Mouse (Mus musculus) gastrocnemius, postnatal 14 days (tissue): Measurements from ENCODE around the gene 1700003E16Rik. TPM values are rescaled to one million over a fixed set of nuclear protein-coding genes. Genes with fewer than 3 reads are reported as not detected.

Experiments used
- DNase-seq: peaks from one replicate; pipeline ENCODE4 v3.0.0; 2021; ENCODE audit warnings: mixed read lengths
- intact Hi-C: fragments of 180-260 bp; cut with DNase I; formaldehyde crosslinking; loops from one replicate; pipeline ENCODE4 v1.15.1; 2025; ENCODE audit warnings: low total_unique reads
- total RNA-seq, 2 experiments: library from RNA; stranded (reverse); gene quantifications; 2 replicates each; pipeline ENCODE4 v1.2.3; 2021

Gene 1700003E16Rik
- total RNA-seq, 2 experiments from 2014 or later: not detected

GRCm38 (mm10) chr6:83185895-83186861 lies 30.0 kb downstream of the 1700003E16Rik start:
- intact Hi-C loops: no loop called here
- peak; percentile 69 for DNase-seq

- no peak for DNase-seq
- intact Hi-C loops: no loop called here
Measured at GRCm38 (mm10) chr6:83186946-83187345, 30.7 kb downstream of the 1700003E16Rik start.

GRCm38 (mm10) chr6:83193571-83193970 lies 37.4 kb downstream of the 1700003E16Rik start:
- intact Hi-C loops: no loop called here
- no peak for DNase-seq

DNA sequence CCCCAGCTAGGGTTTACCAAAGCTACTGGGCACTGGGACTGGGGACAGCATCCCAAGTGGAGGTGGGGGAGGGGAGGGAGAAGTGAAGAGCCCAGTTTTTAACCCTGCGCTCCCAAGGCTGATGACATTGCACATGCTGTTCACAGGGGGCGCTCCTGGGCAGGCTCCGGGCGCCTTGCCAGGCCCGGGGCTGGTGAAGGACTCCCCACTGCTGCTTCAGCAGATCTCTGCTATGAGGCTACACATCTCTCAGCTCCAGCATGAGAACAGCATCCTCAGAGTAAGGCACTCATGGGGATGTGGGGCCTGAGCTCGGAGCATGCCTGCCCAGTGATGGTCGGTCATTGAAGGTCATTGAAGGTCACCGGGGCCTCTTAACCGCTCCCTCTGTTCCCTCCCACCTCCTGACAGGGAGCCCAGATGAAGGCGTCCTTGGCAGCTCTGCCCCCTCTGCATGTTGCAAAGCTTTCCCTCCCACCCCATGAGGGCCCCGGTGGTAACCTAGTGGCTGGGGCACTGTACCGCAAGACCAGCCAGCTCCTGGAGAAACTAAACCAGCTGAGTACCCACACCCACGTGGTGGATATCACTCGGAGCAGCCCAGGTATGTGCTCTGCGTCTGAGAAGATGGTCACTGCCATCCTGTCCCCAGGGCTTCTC lies 41.3 kb downstream of the 1700003E16Rik start:
- peak; percentile 47 for DNase-seq
- intact Hi-C loops: no loop called here

DNA sequence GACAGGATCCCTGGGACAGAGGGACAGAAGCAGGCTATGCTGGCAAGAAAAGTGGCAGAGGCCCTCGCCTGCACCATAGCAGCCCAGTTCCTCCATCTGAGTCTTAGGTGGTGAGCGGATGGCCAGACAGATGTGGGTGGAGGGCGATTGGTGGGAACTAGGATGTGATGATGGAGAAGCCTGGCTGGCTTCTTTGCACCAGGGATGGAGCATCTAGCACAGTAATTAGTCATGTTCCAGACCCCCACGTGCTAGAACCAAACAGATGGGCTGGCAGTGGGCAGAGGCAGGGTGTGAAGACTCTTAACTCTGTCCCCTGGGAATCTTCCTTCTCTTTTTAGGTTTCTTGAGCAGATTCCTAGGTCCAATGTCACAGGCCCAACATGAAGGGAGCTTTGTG lies 47.1 kb downstream of the 1700003E16Rik start:
- intact Hi-C loops: no loop called here
- DNase-seq: no peak

- intact Hi-C loops: no loop called here
- no peak for DNase-seq
Measured at GRCm38 (mm10) chr6:83205851-83206250, 49.6 kb downstream of the 1700003E16Rik start.

DNA sequence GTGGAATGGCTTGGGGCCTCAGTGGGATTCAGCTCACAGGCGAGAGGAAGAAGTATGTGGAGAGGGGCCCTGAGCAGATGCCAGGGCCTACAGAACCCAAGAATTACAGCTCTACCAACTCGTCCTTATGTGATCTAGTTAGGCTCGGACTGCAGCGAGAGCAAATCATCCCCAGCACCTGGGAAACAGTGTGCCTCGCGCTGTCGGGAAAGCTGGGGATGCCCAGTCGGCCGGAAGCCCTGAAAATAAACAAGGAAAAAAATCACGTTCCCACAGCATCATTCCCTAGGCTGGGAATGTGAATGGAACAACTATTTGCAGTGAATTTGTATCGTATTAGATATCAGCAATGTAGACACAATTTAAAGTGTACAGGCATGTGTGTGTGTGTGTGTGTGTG lies 50.1 kb downstream of the 1700003E16Rik start:
- intact Hi-C loops: no loop called here
- DNase-seq: no peak

GRCm38 (mm10) chr6:83207361-83208049 lies 51.3 kb downstream of the 1700003E16Rik start:
- DNase-seq: no peak
- intact Hi-C loops: no loop called here

DNA sequence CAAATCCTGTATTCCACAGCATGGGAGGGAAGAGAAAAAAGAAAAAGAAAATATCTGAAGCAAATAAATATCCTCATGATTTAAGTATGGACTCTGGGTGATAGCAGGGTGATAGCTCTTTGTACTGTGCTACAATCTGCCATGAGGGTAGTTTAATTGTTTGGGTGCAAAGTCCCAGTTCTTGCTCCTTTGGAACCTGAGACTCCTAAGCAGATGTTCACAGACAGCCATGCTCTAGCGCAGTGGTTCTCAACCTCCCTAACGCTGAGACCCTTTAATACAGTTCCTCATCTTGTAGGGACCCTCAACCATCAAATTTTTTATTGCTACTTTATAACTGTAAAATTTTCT lies 51.8 kb downstream of the 1700003E16Rik start:
- intact Hi-C loops: no loop called here
- DNase-seq: no peak

DNA sequence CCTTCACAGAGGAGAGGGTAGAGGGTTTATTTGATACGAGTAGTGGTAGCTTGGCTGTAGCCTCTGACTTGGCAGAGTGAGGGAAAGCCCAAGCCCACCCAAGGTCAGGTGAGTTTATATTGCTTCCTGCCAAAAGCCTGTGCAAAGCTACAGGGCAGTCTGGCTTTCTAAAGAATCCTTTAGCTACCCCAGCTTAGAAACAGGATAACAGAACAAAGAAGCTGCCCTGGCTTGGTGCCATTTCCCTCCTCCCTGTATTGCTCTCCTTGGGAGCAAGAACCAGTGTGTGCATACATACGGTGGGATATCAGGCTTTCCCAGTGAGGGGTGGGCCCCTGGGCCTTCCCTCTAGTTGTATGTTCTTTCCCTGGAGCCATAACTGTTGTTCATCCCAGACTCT lies 54.3 kb downstream of the 1700003E16Rik start:
- DNase-seq: no peak
- intact Hi-C loops: no loop called here

DNA sequence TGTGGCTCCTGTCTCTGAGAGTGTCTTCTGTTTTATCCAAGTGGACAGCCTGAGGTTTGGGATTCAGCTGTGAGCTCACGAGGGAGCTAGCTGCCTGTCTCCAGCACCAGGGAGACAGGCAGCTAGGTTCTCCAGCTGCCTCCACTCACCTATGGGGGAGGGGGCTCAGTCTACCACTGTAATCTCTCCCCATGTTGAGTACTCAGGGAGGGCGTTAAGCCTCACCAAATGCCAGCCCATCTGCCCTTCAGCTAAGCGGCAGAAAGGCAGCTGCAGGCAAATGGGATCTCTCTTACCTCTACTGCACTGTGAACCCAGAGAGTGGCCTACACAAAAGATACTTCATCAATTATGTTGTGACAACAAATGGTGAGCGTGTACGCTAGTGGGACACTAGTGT lies 55.3 kb downstream of the 1700003E16Rik start:
- DNase-seq: no peak
- intact Hi-C loops: no loop called here

Other genes starting within 250 kb of the 1700003E16Rik start
- under 1 TPM; 0.16 to 0.71 TPM for gene Sema4f, start 216.6 kb upstream of the 1700003E16Rik start, total RNA-seq
- gene M1ap, start 209.5 kb upstream of the 1700003E16Rik start, total RNA-seq: 1 to 10 TPM in 1 of 2 experiments, under 1 TPM in 1; 0.82 to 1.1 TPM
- 1 to 10 TPM; 5.0 to 7.1 TPM for gene Dok1, start 122.9 kb upstream of the 1700003E16Rik start, total RNA-seq
- gene Loxl3, start 122.2 kb upstream of the 1700003E16Rik start, total RNA-seq: 1 to 10 TPM; 6.9 to 7.4 TPM
- 10 to 100 TPM; 60.2 to 65.8 TPM for gene Aup1, start 101.9 kb upstream of the 1700003E16Rik start, total RNA-seq
- gene Htra2, start 101.1 kb upstream of the 1700003E16Rik start, total RNA-seq: 10 to 100 TPM; 20.0 to 21.7 TPM
- under 1 TPM; 0.27 to 0.35 TPM for gene Dqx1, start 98.6 kb upstream of the 1700003E16Rik start, total RNA-seq
- gene Tlx2, start 86.1 kb upstream of the 1700003E16Rik start, total RNA-seq: not detected
- gene Pcgf1, start 78.5 kb upstream of the 1700003E16Rik start, total RNA-seq: 1 to 10 TPM; 6.8 to 7.0 TPM
- under 1 TPM in 1 of 2 experiments, not detected in 1; 0.49 TPM for gene Lbx2, start 70.0 kb upstream of the 1700003E16Rik start, total RNA-seq
- gene Ccdc142, start 54.8 kb upstream of the 1700003E16Rik start, total RNA-seq: 1 to 10 TPM in 1 of 2 experiments, not detected in 1; 1.2 TPM
- under 1 TPM; 0.88 to 1.00 TPM for gene Gm42688, start 54.8 kb upstream of the 1700003E16Rik start, total RNA-seq
- gene Mrpl53, start 47.4 kb upstream of the 1700003E16Rik start, total RNA-seq: 100 to 1,000 TPM; 100 to 117 TPM
- 1 to 10 TPM; 6.8 to 8.8 TPM for gene Mogs, start 40.9 kb upstream of the 1700003E16Rik start, total RNA-seq
- 10 to 100 TPM; 48.2 to 50.5 TPM for gene Wbp1, start 34.8 kb upstream of the 1700003E16Rik start, total RNA-seq
- gene Ino80b, start 31.0 kb upstream of the 1700003E16Rik start, total RNA-seq: 10 to 100 TPM; 14.5 to 15.2 TPM
- gene Rtkn, start 20.9 kb upstream of the 1700003E16Rik start, total RNA-seq: 10 to 100 TPM; 13.0 to 16.5 TPM
- 1 to 10 TPM; 1.2 to 2.0 TPM for gene Wdr54, start within 50 bp of the 1700003E16Rik start, total RNA-seq
- gene Dctn1, start 9.5 kb downstream of the 1700003E16Rik start, total RNA-seq: 100 to 1,000 TPM; 116 to 120 TPM
- gene Slc4a5, start 63.4 kb downstream of the 1700003E16Rik start, total RNA-seq: not detected
- gene Mthfd2, start 169.5 kb downstream of the 1700003E16Rik start, total RNA-seq: 1 to 10 TPM; 3.7 to 6.7 TPM
- gene Mob1a, start 169.6 kb downstream of the 1700003E16Rik start, total RNA-seq: 10 to 100 TPM; 15.7 to 17.5 TPM
- 100 to 1,000 TPM; 214 to 234 TPM for gene Bola3, start 192.7 kb downstream of the 1700003E16Rik start, total RNA-seq